Mouse (Mus musculus) liver, embryonic 12.5 days (tissue): ENCODE data around the gene Gm1113. TPM values are rescaled to one million over a fixed set of nuclear protein-coding genes. Genes with fewer than 3 reads are reported as not detected.
A peak's percentile ranks its signal among the peaks of the same experiment; 100 is the strongest.

Experiments used
- ATAC-seq: fragments of 200-750 bp; cut with Nextera tagmentation; 2 replicates; pipeline ENCODE4 v1.8.0; 2017; ENCODE audit warnings: moderate number of reproducible peaks, mild to moderate bottlenecking, moderate library complexity
- H3K27ac ChIP-seq: fragments of 300-500 bp; sonication (generic); 2 replicates; pipeline ENCODE4 v1.5.1; 2016; ENCODE audit warnings: mild to moderate bottlenecking
- H3K27me3 ChIP-seq: fragments of 300-500 bp; sonication (generic); replicated peaks from 2 replicates; pipeline ENCODE4 v1.6.1; 2016; ENCODE audit warnings: mild to moderate bottlenecking, moderate library complexity
- H3K36me3 ChIP-seq: fragments of 300-500 bp; sonication (generic); 2 replicates; pipeline ENCODE4 v1.6.1; 2016; ENCODE audit warnings: mild to moderate bottlenecking, moderate library complexity
- H3K4me1 ChIP-seq: fragments of 300-500 bp; sonication (generic); 2 replicates; pipeline ENCODE4 v1.6.1; 2016
- H3K4me2 ChIP-seq: fragments of 300-500 bp; sonication (generic); 2 replicates; pipeline ENCODE4 v1.6.1; 2016; ENCODE audit warnings: mild to moderate bottlenecking, moderate library complexity
- H3K4me3 ChIP-seq: fragments of 300-500 bp; sonication (generic); 2 replicates; pipeline ENCODE4 v1.5.1; 2016; ENCODE audit warnings: mild to moderate bottlenecking, moderate library complexity
- H3K9ac ChIP-seq: fragments of 300-500 bp; sonication (generic); 2 replicates; pipeline ENCODE4 v1.6.1; 2016; ENCODE audit warnings: mild to moderate bottlenecking, moderate library complexity
- H3K9me3 ChIP-seq: fragments of 300-500 bp; sonication (generic); replicated peaks from 2 replicates; pipeline ENCODE4 v1.6.1; 2016; ENCODE audit warnings: mild to moderate bottlenecking, moderate library complexity
- WGBS: fragments of 180-500 bp; shearing (Covaris S2); methylation state at CpG from one replicate; pipeline ENCODE4 v1.1.7; 2016; ENCODE audit not compliant: insufficient replicate concordance; 5-methylcytosine and 5-hydroxymethylcytosine counted together
- polyA plus RNA-seq: library from polyadenylated mRNA; unstranded; fragments of >200 nt; fragmentation: Nextera tagmentation; extraction: Ambion mirVana; gene quantifications from 2 replicates; pipeline ENCODE4 v1.2.1, GENCODE M21; 2016

Gene Gm1113
- not detected in 2 replicates for polyA plus RNA-seq

GRCm38 (mm10) chr9:35518169-35518568 lies at the start of gene Gm1113:
TSS of gene Gm1113 (minus strand) at chr9:35518269.
- H3K4me3 ChIP-seq: no peak within 1 kb of the TSS
- no peak within 1 kb of the TSS for H3K27ac ChIP-seq
- H3K36me3 ChIP-seq: no peaks in the 10 kb centered on the region
- no peak within 1 kb of the TSS for H3K9ac ChIP-seq
- H3K4me2 ChIP-seq: no peak within 1 kb of the TSS
- no peaks in the 10 kb centered on the region for H3K4me1 ChIP-seq
- 0 out of 2 replicates have a peak, but pooled peaks cover 4% of the 10 kb centered on the region for H3K27me3 ChIP-seq
- WGBS: 50% methylated on average over 3 of the region's 3 CpGs
- no peaks in the 10 kb centered on the region for H3K9me3 ChIP-seq
- no peak for ATAC-seq

DNA sequence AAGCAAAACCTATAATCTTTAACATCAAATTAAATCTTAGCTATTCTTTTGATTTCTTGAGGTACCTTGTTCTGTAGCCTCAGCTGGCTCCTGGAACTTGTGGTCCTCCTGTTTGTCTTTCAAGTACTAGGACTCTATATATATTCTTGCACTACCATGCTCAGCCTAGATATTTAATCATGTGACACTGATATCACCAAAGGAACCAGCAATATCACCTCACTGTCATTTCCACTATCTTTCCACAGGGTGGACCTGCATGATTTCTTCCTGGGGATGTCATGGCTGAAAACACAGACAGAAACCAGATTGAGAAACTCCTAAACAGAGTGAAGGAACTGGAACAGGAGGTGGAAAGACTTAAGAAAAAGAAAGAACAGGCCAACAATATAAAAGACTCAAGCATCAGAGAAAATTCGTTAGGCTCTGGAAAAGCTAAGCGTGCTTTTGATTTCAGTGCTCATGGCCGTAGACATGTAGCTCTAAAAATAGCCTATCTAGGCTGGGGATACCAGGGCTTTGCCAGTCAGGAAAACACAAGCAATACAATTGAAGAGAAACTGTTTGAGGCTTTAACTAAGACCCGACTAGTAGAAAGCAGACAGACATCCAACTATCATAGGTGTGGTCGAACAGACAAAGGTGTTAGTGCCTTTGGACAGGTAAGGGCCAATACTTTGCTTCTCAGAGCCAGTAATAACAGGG lies 46.6 kb upstream of the Gm1113 start:
- H3K36me3 ChIP-seq: peaks cover 68% of the 10 kb centered on the region
- no peak overlapping the region for H3K27ac ChIP-seq
- H3K4me3 ChIP-seq: no peak overlapping the region
- no peak overlapping the region for H3K9ac ChIP-seq
- H3K4me1 ChIP-seq: peaks cover 36% of the 10 kb centered on the region
- ATAC-seq: no peak
- no peaks in the 10 kb centered on the region for H3K27me3 ChIP-seq
- WGBS: 79% methylated on average over 5 of the region's 5 CpGs
- no peak overlapping the region for H3K4me2 ChIP-seq
- H3K9me3 ChIP-seq: no peaks in the 10 kb centered on the region

DNA sequence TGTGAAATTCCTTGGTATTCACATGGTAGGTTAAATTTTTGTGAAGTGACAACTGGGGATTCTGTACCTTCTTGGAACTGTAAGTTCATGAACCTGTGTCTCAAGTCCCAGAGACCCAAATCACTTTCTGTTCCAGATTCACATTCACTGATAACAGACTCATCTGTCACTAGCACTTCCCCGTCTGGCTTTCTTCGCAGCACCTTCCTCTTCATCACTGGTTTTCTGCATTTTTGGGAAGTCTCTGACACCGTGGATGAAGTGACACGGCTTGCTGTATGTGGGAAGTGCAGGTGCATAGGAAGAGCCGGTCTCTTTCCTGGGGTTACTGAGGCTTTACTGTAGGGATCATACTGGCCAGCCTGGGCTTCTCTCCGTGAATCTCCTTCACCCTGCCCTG lies 43.5 kb upstream of the Gm1113 start:
- Histone ChIP-seq H3K4me2 (no peak overlapping the region), H3K9me3 (no peaks in the 10 kb centered on the region), H3K9ac (no peak overlapping the region), H3K36me3 (peaks cover 50% of the 10 kb centered on the region), H3K4me3 (no peak overlapping the region), H3K27ac (no peak overlapping the region), H3K4me1 (peaks cover 38% of the 10 kb centered on the region), H3K27me3 (peaks cover 26% of the 10 kb centered on the region)
- no peak for ATAC-seq
- 54% methylated on average over 6 of the region's 6 CpGs for WGBS

- H3K4me3 ChIP-seq: no peak overlapping the region
- ATAC-seq: no peak
- peaks cover 45% of the 10 kb centered on the region for H3K36me3 ChIP-seq
- 89% methylated on average over 11 of the region's 11 CpGs for WGBS
- no peaks in the 10 kb centered on the region for H3K9me3 ChIP-seq
- peaks cover 38% of the 10 kb centered on the region for H3K4me1 ChIP-seq
- no peak overlapping the region for H3K4me2 ChIP-seq
- no peak overlapping the region for H3K9ac ChIP-seq
- no peak overlapping the region for H3K27ac ChIP-seq
- peaks cover 31% of the 10 kb centered on the region for H3K27me3 ChIP-seq
Observed at GRCm38 (mm10) chr9:35561076-35561475, 43.0 kb upstream of the Gm1113 start.

GRCm38 (mm10) chr9:35559009-35559890 lies 41.2 kb upstream of the Gm1113 start:
- peak overlapping the region; percentile 64; the same call in 1 of the 2 replicates for H3K27ac ChIP-seq
- peaks cover 27% of the 10 kb centered on the region for H3K36me3 ChIP-seq
- H3K27me3 ChIP-seq: peaks cover 48% of the 10 kb centered on the region
- H3K4me1 ChIP-seq: peaks cover 33% of the 10 kb centered on the region
- no peaks in the 10 kb centered on the region for H3K9me3 ChIP-seq
- peak overlapping the region; percentile 94 for H3K4me2 ChIP-seq
- 3% methylated on average over 31 of the region's 31 CpGs for WGBS
- H3K9ac ChIP-seq: peak overlapping the region; percentile 76
- peak overlapping the region; percentile 72 for H3K4me3 ChIP-seq
- peak; percentile 84 for ATAC-seq

GRCm38 (mm10) chr9:35558257-35559008 lies 40.4 kb upstream of the Gm1113 start, which contains the start of the genes Ddx25 and Pus3:
TSS of gene Ddx25 (minus strand) at chr9:35558528.
TSS of gene Pus3 (plus strand) at chr9:35558595.
- Histone ChIP-seq H3K4me2 (peak within 1 kb of the TSS; percentile 94), H3K9ac (peak within 1 kb of the TSS; percentile 76), H3K4me1 (peaks cover 33% of the 10 kb centered on the region), H3K36me3 (peaks cover 24% of the 10 kb centered on the region), H3K27ac (peak within 1 kb of the TSS; percentile 64; the same call in 1 of the 2 replicates), H3K9me3 (no peaks in the 10 kb centered on the region), H3K27me3 (peaks cover 54% of the 10 kb centered on the region), H3K4me3 (peak within 1 kb of the TSS; percentile 72)
- 1% methylated on average over 59 of the region's 59 CpGs for WGBS
- peak; percentile 49 for ATAC-seq

GRCm38 (mm10) chr9:35556494-35557102 lies 38.5 kb upstream of the Gm1113 start:
- H3K4me1 ChIP-seq: peaks cover 29% of the 10 kb centered on the region

DNA sequence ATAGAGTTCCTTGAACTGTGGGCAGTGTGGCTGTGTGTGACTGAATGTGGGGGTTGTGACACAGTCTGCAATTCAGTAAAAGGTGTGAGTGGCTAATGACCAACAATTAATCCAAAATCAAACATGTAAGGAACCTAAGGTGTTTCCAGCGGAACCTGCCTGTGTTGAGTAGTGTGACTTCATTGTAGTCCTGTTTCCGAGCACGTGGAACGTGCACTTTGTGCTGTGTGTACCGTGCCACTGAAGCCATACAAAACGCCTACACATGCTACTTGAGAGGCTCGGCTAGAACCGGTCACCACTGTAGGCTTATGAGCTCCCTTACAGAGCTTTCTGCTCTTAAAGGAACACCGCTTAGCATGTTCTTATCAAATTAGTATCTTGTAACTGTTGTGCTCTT lies 30.4 kb upstream of the Gm1113 start:
- ATAC-seq: no peak
- no peak overlapping the region for H3K4me3 ChIP-seq
- H3K4me1 ChIP-seq: peaks cover 4% of the 10 kb centered on the region
- H3K36me3 ChIP-seq: no peaks in the 10 kb centered on the region
- 70% methylated on average over 9 of the region's 9 CpGs for WGBS
- H3K9ac ChIP-seq: no peak overlapping the region
- peaks cover 3% of the 10 kb centered on the region; the same call in 1 of the 2 replicates for H3K27me3 ChIP-seq
- H3K4me2 ChIP-seq: no peak overlapping the region
- no peaks in the 10 kb centered on the region for H3K9me3 ChIP-seq
- no peak overlapping the region for H3K27ac ChIP-seq

More at GRCm38 (mm10) chr9:35556494-35557102, 38.5 kb upstream of the Gm1113 start:
- Histone ChIP-seq H3K27me3 (peaks cover 54% of the 10 kb centered on the region), H3K4me3 (no peak overlapping the region), H3K9me3 (no peaks in the 10 kb centered on the region), H3K27ac (no peak overlapping the region), H3K4me2 (no peak overlapping the region), H3K36me3 (peaks cover 9% of the 10 kb centered on the region), H3K9ac (no peak overlapping the region)
- WGBS: 46% methylated on average over 12 of the region's 12 CpGs
- no peak for ATAC-seq

DNA sequence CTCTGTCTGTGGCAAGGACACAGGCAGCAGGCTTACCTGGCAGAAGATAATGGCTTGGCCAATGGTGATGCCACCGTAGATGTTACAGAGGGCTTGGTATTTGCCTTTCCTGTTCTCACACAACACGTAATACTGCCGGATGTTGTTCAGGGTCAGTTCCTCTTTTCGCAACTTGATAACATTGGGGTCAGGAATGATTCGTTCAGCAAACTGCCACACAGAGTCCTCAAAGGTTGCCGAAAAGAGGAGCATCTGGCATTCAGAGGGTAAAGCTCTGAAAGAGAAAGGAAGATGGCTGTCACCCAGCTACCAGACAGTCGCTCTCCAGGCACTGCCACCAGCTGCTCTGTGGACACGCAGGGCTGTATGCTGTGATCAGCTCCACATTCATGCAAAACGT lies 28.7 kb upstream of the Gm1113 start:
- WGBS: 14% methylated on average over 9 of the region's 9 CpGs
- Histone ChIP-seq H3K27ac (no peak overlapping the region), H3K27me3 (peaks cover 3% of the 10 kb centered on the region; the same call in 1 of the 2 replicates), H3K9ac (no peak overlapping the region), H3K4me3 (no peak overlapping the region), H3K4me1 (peaks cover 4% of the 10 kb centered on the region), H3K9me3 (no peaks in the 10 kb centered on the region), H3K36me3 (no peaks in the 10 kb centered on the region), H3K4me2 (peak overlapping the region; percentile 11; the same call in 1 of the 2 replicates)
- ATAC-seq: no peak

GRCm38 (mm10) chr9:35545704-35546103 lies 27.6 kb upstream of the Gm1113 start:
- Histone ChIP-seq H3K36me3 (no peaks in the 10 kb centered on the region), H3K4me2 (no peak overlapping the region), H3K9ac (no peak overlapping the region), H3K9me3 (no peaks in the 10 kb centered on the region), H3K4me1 (peaks cover 4% of the 10 kb centered on the region), H3K4me3 (no peak overlapping the region), H3K27ac (no peak overlapping the region), H3K27me3 (peaks cover 3% of the 10 kb centered on the region; the same call in 1 of the 2 replicates)
- WGBS: 61% methylated on average over 12 of the region's 12 CpGs
- no peak for ATAC-seq

GRCm38 (mm10) chr9:35544666-35545065 lies 26.6 kb upstream of the Gm1113 start:
- H3K9me3 ChIP-seq: no peaks in the 10 kb centered on the region
- no peaks in the 10 kb centered on the region for H3K36me3 ChIP-seq
- no peak overlapping the region for H3K9ac ChIP-seq
- peaks cover 4% of the 10 kb centered on the region for H3K4me1 ChIP-seq
- WGBS: 62% methylated on average over 2 of the region's 2 CpGs
- no peak overlapping the region for H3K4me2 ChIP-seq
- H3K27me3 ChIP-seq: peaks cover 3% of the 10 kb centered on the region; the same call in 1 of the 2 replicates
- no peak overlapping the region for H3K4me3 ChIP-seq
- ATAC-seq: no peak
- H3K27ac ChIP-seq: no peak overlapping the region
